Comparison of ENCODE assay signal across 9 mouse cellular contexts in genomic region chr3:106000707-106001375, GRCm38 (mm10). TPM values are rescaled to one million over a fixed set of nuclear protein-coding genes. Genes with fewer than 3 reads are reported as not detected.
DNase-seq lines count a peak whose midpoint lies in the region; ATAC-seq and TF ChIP-seq lines count a peak whose summit lies in the region.
"Had no signal": no experiment of that assay in that cellular context is flagged by ENCODE, and none has a peak within 500 bp of the region (broad histone marks: within the 10 kb centered on the region; RNA-seq: fewer than 3 reads in every experiment).

No protein-coding gene starts in this region.

- TF ChIP-seq EP300 in stomach, postnatal 0 days (optimal IDR thresholded peaks at IDR 0.05) = no peak

- no peaks in the 10 kb centered on the region for H3K36me3 ChIP-seq in stomach, embryonic 14.5 days (ENCODE audit: control insufficient read depth, insufficient read depth, low read length)
- H3K36me3 ChIP-seq in stomach, postnatal 0 days (ENCODE audit: control insufficient read depth, insufficient read depth, low read length) = no peaks in the 10 kb centered on the region
- no peaks in the 10 kb centered on the region for H3K36me3 ChIP-seq in limb, embryonic 15.5 days

- no peaks in the 10 kb centered on the region for H3K4me1 ChIP-seq in stomach, embryonic 14.5 days (ENCODE audit: control insufficient read depth, insufficient read depth, low read length)
- no peaks in the 10 kb centered on the region; the same call in 1 of the 2 replicates for H3K4me1 ChIP-seq in stomach, postnatal 0 days (replicated peaks; ENCODE audit: control insufficient read depth, insufficient read depth)
- peaks cover 5% of the 10 kb centered on the region; the same call in 1 of the 2 replicates for H3K4me1 ChIP-seq in limb, embryonic 15.5 days

- peak; percentile 23; the same call in 1 of the 2 replicates for ATAC-seq in frontal cortex, adult (ENCODE audit: low TSS enrichment)
- 0 out of 2 replicates have a peak, but pooled peaks have one; percentile 2 for ATAC-seq in stomach, embryonic 14.5 days (ENCODE audit: insufficient number of reproducible peaks, insufficient read depth, low FRiP score, low read depth)
- ATAC-seq in stomach, postnatal 0 days (ENCODE audit: low FRiP score, low TSS enrichment) = no peak
- no peak for ATAC-seq in limb, embryonic 15.5 days (ENCODE audit: insufficient number of reproducible peaks, low FRiP score, low TSS enrichment, low read depth)

- WGBS in stomach, embryonic 14.5 days = 19% methylated on average over 11 of the region's 11 CpGs
- 19% methylated on average over 11 of the region's 11 CpGs for WGBS in stomach, postnatal 0 days
- 16% methylated on average over 11 of the region's 11 CpGs for WGBS in limb, embryonic 15.5 days

- H3K27ac ChIP-seq in stomach, embryonic 14.5 days (ENCODE audit: low read length) = no peak overlapping the region
- H3K27ac ChIP-seq in stomach, postnatal 0 days (replicated peaks) = no peak overlapping the region
- H3K27ac ChIP-seq in limb, embryonic 15.5 days = no peak overlapping the region
- H3K27ac ChIP-seq: macrophage had no signal

- no peak for TF ChIP-seq CTCF in stomach, postnatal 0 days (IDR thresholded peaks at IDR 0.05; ENCODE audit: low read depth)

- DNase-seq in frontal cortex, postnatal 36 days (ENCODE audit: low spot score in 2 of 2) = no peak
- DNase-seq in stomach, postnatal 0 days (ENCODE audit: low spot score) = no peak
- DNase-seq in cerebellum, adult 11-12 months = no peak
- DNase-seq in frontal cortex, adult 2 months (ENCODE audit: extremely low spot score in 1 of 2, low spot score in 1 of 2) = no peak
- no peak for DNase-seq in right cerebral cortex, postnatal 4 days

- no peak overlapping the region for H3K9ac ChIP-seq in stomach, embryonic 14.5 days (replicated peaks; ENCODE audit: low read depth, low read length)
- H3K9ac ChIP-seq in stomach, postnatal 0 days (ENCODE audit: low read length) = no peak overlapping the region
- H3K9ac ChIP-seq in limb, embryonic 15.5 days = no peak overlapping the region

- H3K4me3 ChIP-seq in stomach, embryonic 14.5 days (ENCODE audit: low read depth, low read length) = no peak overlapping the region
- no peak overlapping the region for H3K4me3 ChIP-seq in stomach, postnatal 0 days (ENCODE audit: low read depth, low read length)
- H3K4me3 ChIP-seq in limb, embryonic 15.5 days = no peak overlapping the region

- H3K27me3 ChIP-seq in stomach, embryonic 14.5 days (ENCODE audit: control insufficient read depth, insufficient read depth, low read length) = no peaks in the 10 kb centered on the region
- no peaks in the 10 kb centered on the region for H3K27me3 ChIP-seq in stomach, postnatal 0 days (ENCODE audit: control insufficient read depth, insufficient read depth, low read length)
- H3K27me3 ChIP-seq in limb, embryonic 15.5 days = no peaks in the 10 kb centered on the region

- H3K9me3 ChIP-seq in stomach, embryonic 14.5 days (ENCODE audit: control insufficient read depth, low read depth, low read length) = no peaks in the 10 kb centered on the region
- H3K9me3 ChIP-seq in stomach, postnatal 0 days (ENCODE audit: control insufficient read depth, low read length) = no peaks in the 10 kb centered on the region
- no peaks in the 10 kb centered on the region for H3K9me3 ChIP-seq in limb, embryonic 15.5 days

- peak overlapping the region; percentile 28 for H3K4me2 ChIP-seq in stomach, embryonic 14.5 days (replicated peaks; ENCODE audit: low read depth, low read length)
- no peak overlapping the region; the same call in 1 of the 2 replicates for H3K4me2 ChIP-seq in stomach, postnatal 0 days (replicated peaks; ENCODE audit: low read depth)
- H3K4me2 ChIP-seq in limb, embryonic 15.5 days = peak overlapping the region; percentile 30

RNA-seq across cellular contexts. Expression of gene Pifo, which starts 13.6 kb away (rescaled TPM):
- polyA plus RNA-seq in stomach, embryonic 14.5 days (2014; fragmentation: Nextera tagmentation; extraction: Ambion mirVana) = 0.29 and 0.39 TPM in 2 replicates
- polyA plus RNA-seq in stomach, postnatal 0 days (2015; fragmentation: Nextera tagmentation; extraction: Ambion mirVana) = not detected in 2 replicates
- not detected in 2 replicates for polyA plus RNA-seq in limb, embryonic 15.5 days (2015; fragmentation: Nextera tagmentation; extraction: Ambion mirVana)
- polyA plus RNA-seq in frontal cortex, adult 2 months (2012; rRNA removed) = 1.0 and 1.3 TPM in 2 replicates
- polyA plus RNA-seq: macrophage had no signal

RNA-seq across cellular contexts. Expression of gene Ovgp1, which starts 27.3 kb away (rescaled TPM):
- polyA plus RNA-seq in stomach, embryonic 14.5 days (2014; fragmentation: Nextera tagmentation; extraction: Ambion mirVana) = 1.8 and 2.0 TPM in 2 replicates
- polyA plus RNA-seq in stomach, postnatal 0 days (2015; fragmentation: Nextera tagmentation; extraction: Ambion mirVana) = 0.54 and 0.56 TPM in 2 replicates
- polyA plus RNA-seq in limb, embryonic 15.5 days (2015; fragmentation: Nextera tagmentation; extraction: Ambion mirVana) = 0.96 and 1.3 TPM in 2 replicates
- polyA plus RNA-seq in frontal cortex, adult 2 months (2012; rRNA removed) = 14.7 and 15.2 TPM in 2 replicates

RNA-seq across cellular contexts. Expression of gene Chil5, which starts 31.8 kb away (rescaled TPM):
- polyA plus RNA-seq in stomach, embryonic 14.5 days (2014; fragmentation: Nextera tagmentation; extraction: Ambion mirVana) = not detected in 2 replicates
- polyA plus RNA-seq in stomach, postnatal 0 days (2015; fragmentation: Nextera tagmentation; extraction: Ambion mirVana) = 0.17 TPM in 1 of 2 replicates, not detected in the other
- 0.21 and 0.23 TPM in 2 replicates for polyA plus RNA-seq in limb, embryonic 15.5 days (2015; fragmentation: Nextera tagmentation; extraction: Ambion mirVana)
- 0.12 and 0.53 TPM in 2 replicates for polyA plus RNA-seq in frontal cortex, adult 2 months (2012; rRNA removed)
- polyA plus RNA-seq: macrophage had no signal

RNA-seq across cellular contexts. Expression of gene Atp5f1, which starts 40.9 kb away (rescaled TPM):
- polyA plus RNA-seq in stomach, embryonic 14.5 days (2014; fragmentation: Nextera tagmentation; extraction: Ambion mirVana) = 417 and 440 TPM in 2 replicates
- 406 and 414 TPM in 2 replicates for polyA plus RNA-seq in stomach, postnatal 0 days (2015; fragmentation: Nextera tagmentation; extraction: Ambion mirVana)
- polyA plus RNA-seq in limb, embryonic 15.5 days (2015; fragmentation: Nextera tagmentation; extraction: Ambion mirVana) = 391 and 421 TPM in 2 replicates
- polyA plus RNA-seq in frontal cortex, adult 2 months (2012; rRNA removed) = 321 and 347 TPM in 2 replicates

RNA-seq across cellular contexts. Expression of gene Wdr77, which starts 41.7 kb away (rescaled TPM):
- polyA plus RNA-seq in stomach, embryonic 14.5 days (2014; fragmentation: Nextera tagmentation; extraction: Ambion mirVana) = 137 TPM in 2 replicates
- polyA plus RNA-seq in stomach, postnatal 0 days (2015; fragmentation: Nextera tagmentation; extraction: Ambion mirVana) = 52.7 and 54.4 TPM in 2 replicates
- polyA plus RNA-seq in limb, embryonic 15.5 days (2015; fragmentation: Nextera tagmentation; extraction: Ambion mirVana) = 104 and 105 TPM in 2 replicates
- 48.1 and 52.1 TPM in 2 replicates for polyA plus RNA-seq in frontal cortex, adult 2 months (2012; rRNA removed)

Comparison
In these comparisons a context has a peak if more than half of its experiments do, and no peak if none do; other contexts are left out.
1. ATAC-seq: peak in frontal cortex, adult (single experiment) and stomach, embryonic 14.5 days (single experiment); none in stomach, postnatal 0 days (single experiment) and limb, embryonic 15.5 days (single experiment).